Mouse (Mus musculus): ENCODE measurements around the gene Ssu2.

Gene Ssu2

DNA sequence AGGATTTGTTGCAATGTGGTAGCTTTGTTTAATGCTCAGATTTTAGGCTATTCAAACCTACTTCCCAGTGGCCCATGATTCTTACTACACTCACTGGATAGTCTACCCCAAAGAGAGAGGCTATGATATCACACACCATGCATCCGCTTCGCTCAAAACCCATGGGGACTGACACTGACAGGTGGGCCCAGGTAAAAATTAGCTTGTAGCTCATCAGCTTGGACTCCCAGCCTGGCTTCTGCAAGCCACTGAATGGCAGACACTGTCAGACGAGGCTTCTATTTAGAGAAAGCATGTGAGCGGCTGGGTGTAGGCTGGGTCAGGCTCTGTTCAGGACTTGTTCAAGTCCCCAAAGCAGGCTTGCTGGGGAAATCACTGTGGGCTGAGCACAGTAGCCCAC lies 37.4 kb downstream of the Ssu2 start:
- no peak for DNase-seq (ENCODE audit: low read depth, low spot score)

DNA sequence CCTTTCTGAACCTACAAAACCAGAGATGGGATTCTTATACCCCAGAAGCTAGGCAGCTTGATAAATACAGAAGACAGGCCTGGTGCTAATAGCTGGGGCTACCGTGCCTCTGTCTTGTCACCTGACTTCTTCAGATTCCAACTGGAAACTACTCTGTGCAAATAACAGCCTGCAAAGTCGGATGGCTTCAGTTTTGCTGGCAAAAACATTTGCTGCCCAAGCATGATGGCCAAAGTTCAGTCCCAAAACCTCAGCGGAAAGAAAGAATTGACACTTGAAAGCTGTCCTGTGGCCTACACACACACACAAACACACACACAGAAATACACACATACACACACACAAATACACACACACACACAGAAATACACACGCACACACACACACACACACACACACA lies 48.8 kb downstream of the Ssu2 start:
- no peak for DNase-seq (ENCODE audit: low read depth, low spot score)

DNA sequence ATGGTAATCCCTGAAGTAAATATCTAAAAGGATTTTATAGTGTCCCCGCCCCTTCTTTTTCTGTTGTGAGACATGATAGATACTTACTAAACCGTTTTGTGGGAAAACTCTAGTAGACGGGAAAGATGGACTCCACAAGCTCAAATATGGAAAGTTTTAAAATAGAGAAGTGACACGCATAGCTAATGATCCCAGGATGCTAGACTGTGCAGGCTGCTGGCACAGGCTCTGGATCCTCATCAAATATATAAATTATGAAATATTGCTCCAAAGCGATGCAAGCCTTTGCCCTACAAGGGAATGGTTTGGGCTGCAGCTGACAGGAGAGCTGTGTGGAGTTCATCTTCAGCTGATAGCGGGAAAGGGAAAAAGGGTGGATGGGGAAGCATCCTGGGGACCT lies 50.2 kb downstream of the Ssu2 start:
- no peak for DNase-seq (ENCODE audit: low read depth, low spot score)

DNA sequence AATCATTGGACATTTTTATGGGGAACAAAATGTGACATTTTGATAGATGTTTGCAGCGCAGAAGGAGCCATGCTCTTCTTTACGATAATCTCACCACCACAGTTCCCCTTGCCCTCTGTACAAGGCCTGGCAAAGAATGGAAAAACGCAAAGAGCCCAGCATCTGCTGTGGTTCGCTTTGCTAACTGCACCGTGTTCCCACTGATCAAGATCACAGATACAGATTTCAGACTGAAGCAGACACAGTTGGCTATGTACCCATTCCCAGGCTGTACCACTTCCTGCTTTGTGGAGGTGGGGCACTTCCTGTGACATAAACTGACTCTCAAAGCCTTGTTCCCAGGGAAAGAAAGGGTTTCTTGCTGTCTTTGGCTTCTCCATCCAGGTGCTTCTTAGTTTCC lies 53.9 kb downstream of the Ssu2 start:
- no peak for DNase-seq (ENCODE audit: low read depth, low spot score)

DNA sequence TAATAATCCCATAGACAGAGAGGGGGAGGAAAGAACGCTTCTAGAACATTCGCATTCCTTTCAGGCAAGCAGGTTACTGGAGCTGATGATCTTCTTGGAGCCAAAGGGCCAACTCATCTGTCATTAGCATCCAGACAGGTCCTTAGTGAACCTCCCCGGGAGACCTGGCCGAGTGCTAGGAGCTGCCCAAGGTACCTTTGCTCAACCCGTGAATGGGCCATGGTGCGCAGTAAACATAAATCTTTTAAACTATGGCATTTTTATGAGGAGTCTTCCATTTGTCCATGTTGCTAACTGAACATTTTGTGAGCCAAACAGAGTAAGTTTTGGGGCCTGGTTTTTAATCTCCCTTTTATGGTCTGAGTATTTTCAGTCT lies 56.6 kb downstream of the Ssu2 start:
- DNase-seq (ENCODE audit: low read depth, low spot score), result no peak

DNA sequence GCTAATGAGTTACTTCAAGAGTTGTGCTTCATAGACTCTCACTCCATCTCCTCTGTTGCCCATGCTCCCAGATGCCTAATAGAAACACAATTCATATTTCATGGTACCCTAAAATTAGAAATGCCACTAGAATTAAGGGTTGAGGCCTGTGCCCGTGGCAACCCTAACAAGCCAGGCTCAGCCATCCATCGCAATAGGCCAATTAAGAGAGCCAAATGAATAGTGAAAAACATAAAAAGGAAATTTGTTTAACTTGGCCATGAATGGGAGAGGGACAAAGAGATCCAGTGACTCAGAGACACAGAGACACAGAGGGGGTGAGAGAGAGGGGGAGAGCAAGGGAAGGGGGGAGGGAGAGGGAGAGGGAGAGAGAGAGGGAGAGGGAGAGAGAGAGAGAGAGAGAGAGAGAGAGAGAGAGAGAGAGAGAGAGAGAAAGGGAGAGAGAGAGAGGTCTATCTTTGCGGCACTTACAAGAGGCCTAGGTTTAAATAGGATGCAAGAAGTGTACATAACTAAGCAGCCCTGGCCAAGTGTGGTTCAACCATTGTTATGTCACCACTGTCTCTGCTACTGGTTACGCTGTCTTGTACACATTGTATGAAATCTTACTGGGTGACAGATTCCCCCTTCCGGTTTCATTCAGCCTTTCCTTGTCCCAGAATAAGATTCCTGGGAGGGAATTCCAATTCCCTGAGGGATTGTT lies 57.2 kb downstream of the Ssu2 start:
- DNase-seq (ENCODE audit: low read depth, low spot score), result no peak

DNA sequence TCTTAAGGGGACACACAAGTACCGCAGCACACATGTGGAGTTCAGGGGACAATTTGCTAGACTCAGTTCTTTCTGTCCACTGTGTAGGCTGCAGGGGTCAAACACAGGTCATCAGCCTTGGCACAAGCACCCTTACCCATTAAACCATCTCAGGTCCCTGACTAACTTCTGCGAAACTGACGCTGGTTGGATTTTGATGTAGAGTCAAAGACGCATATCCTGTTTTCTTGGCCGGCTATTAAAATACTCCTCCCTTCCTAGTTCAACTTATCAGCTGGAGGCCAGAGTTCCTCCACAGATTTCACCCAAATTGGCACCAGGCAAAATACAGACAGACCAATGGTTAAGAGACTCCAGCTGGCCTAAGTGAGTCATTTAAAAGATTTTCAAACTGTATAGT lies 60.0 kb downstream of the Ssu2 start:
- DNase-seq (ENCODE audit: low read depth, low spot score), result no peak

DNA sequence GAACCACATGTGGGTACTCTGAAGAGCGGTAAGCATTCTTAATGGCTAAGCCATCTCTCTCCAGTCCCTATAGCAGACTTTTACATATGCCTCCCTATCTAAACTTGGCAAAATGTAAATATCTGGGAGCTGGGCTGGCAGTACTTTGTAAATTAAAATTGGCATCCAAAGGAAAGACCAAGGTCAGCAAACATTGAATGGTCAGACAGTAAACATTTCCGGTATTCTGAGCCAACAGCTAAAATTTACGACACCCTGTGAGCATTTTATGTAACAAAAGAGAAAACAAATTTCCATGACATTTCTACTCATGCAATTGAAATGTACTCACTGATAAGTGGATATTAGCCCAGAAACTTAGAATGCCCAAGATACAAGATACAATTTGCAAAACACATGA lies 62.6 kb downstream of the Ssu2 start:
- DNase-seq (ENCODE audit: low read depth, low spot score), result no peak

DNA sequence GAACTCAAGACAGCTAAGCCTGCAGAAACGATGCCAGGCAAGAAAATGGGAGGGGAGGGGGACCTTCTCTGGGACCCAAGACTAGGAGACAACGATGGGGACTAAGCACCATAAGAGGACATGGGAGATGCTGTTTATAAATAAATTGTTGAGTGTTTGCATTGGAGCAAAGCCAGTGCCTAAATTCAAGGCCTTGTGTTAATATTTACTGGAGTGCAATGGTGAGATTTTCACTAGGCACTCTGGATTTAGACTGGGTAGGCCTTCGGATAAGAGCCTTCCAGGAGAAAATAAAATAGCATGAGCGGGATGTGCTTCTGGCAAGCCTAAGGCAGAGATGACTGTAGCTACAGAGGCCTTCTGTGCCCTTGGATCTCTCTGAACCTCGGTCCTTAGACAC lies 64.9 kb downstream of the Ssu2 start:
- DNase-seq (ENCODE audit: low read depth, low spot score), result no peak

DNA sequence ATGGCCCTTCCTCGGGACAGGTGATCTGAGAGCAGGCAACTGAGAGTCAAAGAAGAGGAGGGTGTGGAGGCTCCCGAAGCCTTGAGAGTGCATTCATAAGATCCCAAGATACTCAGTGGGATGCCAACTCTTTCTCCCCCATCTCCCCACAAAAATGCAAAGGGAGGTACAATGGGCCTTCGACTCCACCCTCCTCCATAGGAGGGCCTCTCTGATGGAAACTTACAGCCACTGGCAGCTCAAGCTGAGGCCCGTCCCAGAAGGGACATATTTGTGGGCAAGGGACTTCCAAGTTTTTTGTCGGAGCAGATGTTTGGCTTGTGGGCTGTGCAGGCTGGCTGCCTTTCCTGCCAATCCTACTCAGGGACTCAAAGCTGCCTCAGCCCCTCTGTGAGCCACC lies 67.1 kb downstream of the Ssu2 start:
- DNase-seq (ENCODE audit: low read depth, low spot score), result no peak

DNA sequence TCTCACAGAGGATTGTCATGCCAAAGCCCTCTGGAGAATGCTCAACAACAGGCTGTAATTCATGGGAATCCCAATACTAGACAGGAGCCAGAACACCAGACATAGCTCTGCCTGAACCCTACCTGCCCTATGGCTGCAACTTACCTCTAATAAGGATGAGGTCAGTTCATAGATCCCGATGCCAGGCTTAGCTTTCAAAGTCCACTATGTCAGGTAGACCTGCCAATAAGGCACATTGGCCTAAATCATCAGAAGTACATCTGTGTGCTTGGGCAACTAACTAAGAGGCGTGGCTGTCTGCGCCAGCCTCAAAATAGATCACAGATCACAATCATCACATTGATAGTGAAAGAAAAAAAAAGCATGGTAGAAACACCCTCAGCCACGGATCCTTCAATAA lies 68.4 kb downstream of the Ssu2 start:
- no peak for DNase-seq (ENCODE audit: low read depth, low spot score)

DNA sequence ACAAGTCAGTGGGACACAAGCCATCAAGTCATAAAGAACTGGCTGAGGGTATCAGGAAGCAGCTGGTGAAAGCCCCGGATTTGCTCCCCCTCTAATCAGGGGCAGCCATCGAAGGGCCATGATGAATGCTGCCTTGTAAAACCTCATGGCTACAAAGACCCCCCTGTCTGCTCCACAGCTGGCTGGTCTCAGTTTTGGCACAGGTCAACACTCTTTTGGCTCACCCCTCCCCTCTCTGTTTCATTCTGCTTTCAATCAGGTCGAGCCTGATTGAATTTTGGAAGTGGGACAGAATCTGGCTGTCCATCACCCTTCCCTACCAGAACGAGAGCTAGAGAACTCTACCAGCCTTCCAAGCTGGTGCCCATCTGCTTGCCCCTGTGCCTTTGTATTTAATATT lies 76.4 kb downstream of the Ssu2 start:
- DNase-seq (ENCODE audit: low read depth, low spot score), result no peak

DNA sequence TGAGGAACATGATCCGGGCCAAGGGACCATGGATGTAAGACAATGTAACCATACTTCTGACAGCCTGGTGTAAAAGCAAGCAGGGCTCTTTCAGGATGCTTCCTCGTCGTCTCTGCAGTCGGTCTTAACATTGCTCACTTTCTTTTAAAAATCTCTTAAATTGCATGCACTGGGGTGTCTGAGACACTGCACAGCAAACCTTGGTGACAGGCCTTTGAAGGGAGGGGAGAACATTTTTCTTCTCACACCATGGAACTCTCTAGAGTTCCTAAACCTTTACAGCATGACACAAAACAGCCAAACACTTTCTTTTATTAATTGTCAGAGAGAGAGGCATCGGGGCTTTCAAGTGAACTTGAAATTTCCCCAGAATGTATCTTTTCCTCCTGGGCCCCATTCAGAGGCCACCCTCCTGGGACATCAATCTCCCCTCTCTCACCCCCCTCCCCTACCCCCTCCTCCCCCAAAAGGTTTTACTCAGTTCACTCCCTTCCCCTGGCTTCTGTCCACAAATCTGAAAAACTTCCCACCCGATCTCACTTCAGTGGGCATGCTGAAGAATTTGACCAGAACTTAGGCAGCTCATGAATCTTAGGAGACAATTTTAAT lies 78.4 kb downstream of the Ssu2 start:
- DNase-seq (ENCODE audit: low read depth, low spot score), result no peak
